Mouse (Mus musculus) erythroblast, embryonic 14.5 days (primary cell): ENCODE results near the gene Prdm11. TPM values are rescaled to one million over a fixed set of nuclear protein-coding genes. Genes with fewer than 3 reads are reported as not detected.

Experiments
- H3K27me3 ChIP-seq: 2 replicates; pipeline ENCODE4 v1.6.1; 2012; ENCODE audit warnings: inconsistent platforms; ENCODE audit not compliant: control insufficient read depth
- H3K36me3 ChIP-seq: 2 replicates; pipeline ENCODE4 v1.6.1; 2012; ENCODE audit warnings: mild to moderate bottlenecking, inconsistent platforms; ENCODE audit not compliant: control insufficient read depth
- H3K4me1 ChIP-seq: 2 replicates; pipeline ENCODE4 v1.6.1; 2012; ENCODE audit warnings: inconsistent platforms; ENCODE audit not compliant: control insufficient read depth
- H3K4me3 ChIP-seq: replicated peaks from 2 replicates; pipeline ENCODE3; 2012; ENCODE audit warnings: moderate library complexity, mild to moderate bottlenecking, inconsistent platforms
- H3K9me3 ChIP-seq: 2 replicates; pipeline ENCODE4 v1.6.1; 2012; ENCODE audit warnings: low read length, inconsistent platforms, mixed read lengths; ENCODE audit not compliant: control insufficient read depth
- GATA1 ChIP-seq: IDR thresholded peaks from 2 replicates; pipeline ENCODE4 v1.6.1; 2012; ENCODE audit warnings: low read length, inconsistent platforms, mixed read lengths
- TAL1 ChIP-seq: IDR thresholded peaks from 3 replicates; pipeline ENCODE4 v1.6.1; 2012; ENCODE audit warnings: low read length, inconsistent platforms, mixed read lengths
- polyA plus RNA-seq: library from polyadenylated mRNA; stranded (reverse); fragments of >175 nt; gene quantifications from 2 replicates; pipeline ENCODE4 v1.2.3, GENCODE M21; 2012

Prdm11 gene
- polyA plus RNA-seq, 1 experiment: 0.58 TPM

DNA sequence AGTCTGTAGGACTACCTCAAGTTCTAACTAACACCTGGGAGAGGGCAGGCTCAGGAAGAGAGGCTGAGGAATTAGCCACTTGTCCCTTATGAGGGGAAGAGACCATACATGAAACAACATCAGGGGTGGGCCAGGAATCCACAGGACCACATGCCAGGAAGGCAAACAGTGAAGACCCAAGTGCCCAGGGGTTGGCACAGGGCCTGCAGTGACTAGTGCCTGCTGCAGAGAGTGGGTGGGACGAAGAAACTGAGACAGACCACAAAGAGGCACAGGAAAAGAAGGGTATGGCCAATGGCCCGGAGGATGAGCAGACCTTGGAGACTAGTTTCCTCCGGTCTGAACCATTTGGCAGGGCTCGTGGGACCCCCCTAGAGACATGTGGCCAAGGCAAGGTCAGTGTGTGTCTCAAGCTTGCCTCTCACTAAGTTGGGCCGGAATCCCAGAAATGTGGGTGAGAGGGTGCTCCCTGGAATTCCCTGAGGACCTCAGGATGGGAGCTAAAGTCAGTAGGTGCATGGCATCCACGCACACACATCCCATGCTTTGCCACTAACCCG lies 1.6 kb upstream of the Prdm11 start:
- no peak overlapping the region for H3K4me3 ChIP-seq
- H3K4me1 ChIP-seq: peaks cover 31% of the 10 kb centered on the region
- H3K27me3 ChIP-seq: peaks cover 33% of the 10 kb centered on the region
- H3K36me3 ChIP-seq: no peaks in the 10 kb centered on the region
- TF ChIP-seq TAL1 (no peak), GATA1 (no peak)
- peaks cover 3% of the 10 kb centered on the region; the same call in 1 of the 2 replicates for H3K9me3 ChIP-seq

DNA sequence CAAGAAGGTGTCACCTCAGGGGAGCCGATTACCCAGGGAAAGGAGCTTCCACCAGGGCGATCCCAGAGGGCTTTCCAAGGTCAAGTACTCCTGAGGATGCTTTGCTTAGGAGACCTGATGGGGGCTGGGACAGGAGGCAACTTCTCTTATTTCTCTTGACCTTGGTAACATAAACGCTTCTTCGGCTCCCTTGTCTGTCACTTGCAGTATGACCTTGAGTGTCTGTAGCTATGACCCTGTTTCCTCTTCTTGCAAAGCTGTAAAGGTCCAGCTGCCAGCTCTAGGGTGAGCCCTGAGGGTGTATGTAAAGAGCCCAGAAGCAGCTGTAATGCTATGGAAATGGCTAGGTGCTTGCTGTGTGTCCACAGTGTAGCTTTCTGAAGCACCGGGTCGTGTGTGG lies 1.1 kb upstream of the Prdm11 start:
- Histone ChIP-seq H3K9me3 (peaks cover 3% of the 10 kb centered on the region; the same call in 1 of the 2 replicates), H3K4me1 (peaks cover 31% of the 10 kb centered on the region), H3K27me3 (peaks cover 33% of the 10 kb centered on the region), H3K36me3 (no peaks in the 10 kb centered on the region), H3K4me3 (no peak overlapping the region)
- no peak for TF ChIP-seq GATA1
- TF ChIP-seq TAL1: no peak

DNA sequence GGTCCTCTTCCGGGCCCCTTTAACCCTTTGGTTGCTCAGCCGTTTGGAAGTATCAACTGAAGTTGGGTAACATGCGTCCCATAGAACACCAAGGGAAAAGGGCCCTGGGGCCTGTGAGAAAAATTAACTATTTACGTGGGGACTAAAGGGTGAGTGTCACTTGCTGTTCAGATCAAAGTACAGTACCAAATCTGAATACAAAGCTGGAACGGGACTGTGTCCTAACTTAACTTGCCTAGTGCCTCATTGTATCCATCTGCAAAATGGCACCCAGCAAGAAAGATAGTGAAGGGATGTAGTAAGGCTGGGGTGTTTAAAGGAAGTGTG lies 505 bp upstream of the Prdm11 start:
- no peaks in the 10 kb centered on the region for H3K36me3 ChIP-seq
- H3K27me3 ChIP-seq: peaks cover 33% of the 10 kb centered on the region
- TF ChIP-seq TAL1 (no peak), GATA1 (no peak)
- peaks cover 31% of the 10 kb centered on the region for H3K4me1 ChIP-seq
- H3K4me3 ChIP-seq: peak overlapping the region; percentile 75
- H3K9me3 ChIP-seq: no peaks in the 10 kb centered on the region

DNA sequence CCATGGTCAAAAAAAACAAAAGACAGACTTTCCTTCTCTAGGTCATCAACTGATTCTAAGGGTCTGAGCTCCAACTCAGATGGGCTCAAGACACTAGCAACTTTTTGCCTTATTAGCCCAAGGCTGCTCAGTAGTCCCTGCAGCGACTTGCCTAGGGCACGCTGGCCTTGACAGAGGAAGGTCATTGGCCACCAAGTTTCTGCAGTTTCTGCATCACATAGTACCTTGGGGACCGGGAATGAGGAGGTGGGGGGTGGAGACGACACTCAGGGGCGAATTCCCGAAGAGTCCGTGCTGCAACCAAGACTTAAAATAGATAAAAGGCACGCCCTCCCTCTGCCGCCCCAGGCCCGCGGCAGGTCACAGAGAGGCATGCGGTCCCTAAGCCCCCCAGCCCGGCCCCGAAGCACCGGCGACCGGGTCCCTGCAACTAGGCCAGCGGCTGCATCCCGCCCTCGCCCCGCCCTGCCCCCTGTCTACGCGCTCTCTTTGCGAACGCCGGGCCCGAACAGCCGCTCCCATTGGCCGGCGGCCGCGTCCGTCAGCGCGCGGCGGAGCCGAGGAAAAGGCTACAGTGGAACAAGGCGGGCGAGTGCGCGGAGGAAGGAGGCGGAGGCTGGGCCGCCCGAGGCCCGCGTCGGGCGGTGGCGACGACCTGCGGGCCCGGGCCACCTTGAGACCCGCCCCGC lies 694 bp downstream of the Prdm11 start:
- no peaks in the 10 kb centered on the region for H3K9me3 ChIP-seq
- H3K27me3 ChIP-seq: peaks cover 33% of the 10 kb centered on the region
- TF ChIP-seq TAL1 (no peak), GATA1 (no peak)
- peak overlapping the region; percentile 75 for H3K4me3 ChIP-seq
- H3K36me3 ChIP-seq: no peaks in the 10 kb centered on the region
- H3K4me1 ChIP-seq: peaks cover 31% of the 10 kb centered on the region

DNA sequence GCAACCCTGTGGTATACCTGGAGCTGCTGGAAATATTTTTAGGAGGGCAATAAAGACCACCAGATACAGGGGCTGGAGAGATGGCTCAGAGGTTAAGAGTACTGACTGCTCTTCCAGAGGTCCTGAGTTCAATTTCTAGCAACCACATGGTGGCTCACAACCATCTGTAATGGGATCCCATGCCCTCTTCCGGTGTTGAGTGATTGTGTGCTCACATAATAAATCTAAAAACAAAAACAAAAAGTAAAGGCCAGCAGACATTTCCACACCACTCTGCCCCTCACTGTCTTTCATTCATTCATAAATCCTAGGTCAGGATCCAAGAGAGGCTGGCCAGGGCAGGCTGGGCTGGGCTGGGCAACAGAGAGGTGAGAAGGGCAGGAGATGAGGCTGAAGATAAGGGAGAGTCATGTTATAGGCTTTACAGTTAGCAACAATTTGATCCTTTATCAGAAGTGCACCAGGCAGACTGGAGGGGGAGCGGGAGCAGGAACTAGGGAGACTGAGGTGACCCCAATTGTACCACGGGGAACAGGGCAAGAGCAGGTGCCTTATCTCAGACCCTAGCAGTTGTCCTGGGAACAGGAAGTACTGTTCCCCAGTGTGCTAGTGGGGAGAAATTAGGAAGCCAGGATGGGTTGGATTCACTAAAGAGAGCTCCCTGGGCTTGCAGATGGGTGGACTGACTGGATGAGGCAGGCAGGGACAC lies 2.4 kb downstream of the Prdm11 start:
- Histone ChIP-seq H3K27me3 (peaks cover 22% of the 10 kb centered on the region), H3K9me3 (no peaks in the 10 kb centered on the region), H3K36me3 (no peaks in the 10 kb centered on the region), H3K4me3 (no peak overlapping the region), H3K4me1 (peaks cover 43% of the 10 kb centered on the region)
- peak; percentile 44; the same call in 1 of the 2 replicates for TF ChIP-seq GATA1
- TF ChIP-seq TAL1: no peak

DNA sequence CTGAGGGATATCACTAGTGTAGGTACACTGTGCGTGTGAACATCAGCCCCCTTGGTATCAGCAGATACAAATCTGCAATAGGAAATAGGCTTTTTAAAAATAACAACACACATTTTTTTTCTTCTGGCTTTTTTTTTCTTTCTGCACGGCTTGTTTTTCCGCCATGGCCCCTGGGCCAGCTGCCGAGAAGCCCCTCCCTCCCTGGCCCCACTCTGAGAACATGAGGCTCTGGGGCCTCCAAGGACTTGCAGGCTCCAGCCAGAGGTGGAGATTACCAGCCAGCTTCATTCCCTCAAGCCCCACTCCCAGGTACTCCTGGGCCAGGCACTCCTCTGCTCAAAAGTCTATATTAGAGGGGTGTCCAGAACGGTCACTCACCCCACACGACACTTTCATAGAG lies 4.5 kb downstream of the Prdm11 start:
- H3K4me1 ChIP-seq: peaks cover 43% of the 10 kb centered on the region
- no peaks in the 10 kb centered on the region for H3K36me3 ChIP-seq
- H3K9me3 ChIP-seq: no peaks in the 10 kb centered on the region
- no peak overlapping the region for H3K4me3 ChIP-seq
- TF ChIP-seq TAL1 (no peak), GATA1 (no peak)
- peaks cover 6% of the 10 kb centered on the region for H3K27me3 ChIP-seq

DNA sequence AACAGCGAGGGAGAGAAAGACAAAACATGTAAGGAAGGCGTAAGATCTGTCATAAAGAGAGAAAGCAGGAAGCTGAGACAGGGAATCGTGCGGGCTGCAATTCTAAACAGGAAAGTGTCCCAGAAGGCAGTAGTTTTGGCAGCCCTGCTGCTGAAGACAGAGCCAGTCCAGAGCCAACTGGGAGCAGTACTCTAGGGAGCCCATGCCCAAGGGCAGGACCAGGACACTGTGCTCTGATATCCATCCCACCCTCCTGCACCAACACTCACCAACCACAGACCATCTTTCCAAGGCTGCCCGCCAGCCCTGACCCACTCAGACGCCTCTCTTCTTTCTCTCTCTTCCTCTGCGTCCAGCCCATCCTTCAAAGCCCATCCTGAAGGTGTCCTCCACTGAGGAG lies 5.1 kb downstream of the Prdm11 start:
- H3K4me1 ChIP-seq: peaks cover 44% of the 10 kb centered on the region
- no peak overlapping the region for H3K4me3 ChIP-seq
- H3K9me3 ChIP-seq: no peaks in the 10 kb centered on the region
- H3K36me3 ChIP-seq: no peaks in the 10 kb centered on the region
- H3K27me3 ChIP-seq: no peaks in the 10 kb centered on the region
- TF ChIP-seq GATA1: no peak
- no peak for TF ChIP-seq TAL1

DNA sequence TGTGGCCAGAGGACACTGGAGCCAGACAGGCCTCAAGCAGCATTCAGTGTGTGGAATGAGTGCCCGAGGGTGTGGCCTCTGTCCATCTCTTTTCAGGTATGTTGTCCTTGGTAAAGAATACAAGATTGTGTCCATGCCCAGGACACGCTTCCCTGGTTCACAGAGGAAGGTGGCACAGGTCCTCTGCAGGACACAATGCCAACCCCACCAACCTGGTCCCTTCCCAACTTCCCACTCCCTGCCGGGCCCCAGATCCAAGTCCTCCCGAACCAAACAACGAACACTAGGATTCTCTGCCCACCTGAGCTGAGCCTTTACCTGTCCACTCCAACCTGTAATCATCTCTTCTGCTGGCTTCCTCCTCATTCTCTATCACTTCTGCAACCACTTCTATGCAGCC lies 6.3 kb downstream of the Prdm11 start:
- no peak overlapping the region for H3K4me3 ChIP-seq
- no peaks in the 10 kb centered on the region for H3K36me3 ChIP-seq
- H3K9me3 ChIP-seq: no peaks in the 10 kb centered on the region
- TF ChIP-seq TAL1: no peak
- no peak for TF ChIP-seq GATA1
- no peaks in the 10 kb centered on the region for H3K27me3 ChIP-seq
- H3K4me1 ChIP-seq: peaks cover 44% of the 10 kb centered on the region

DNA sequence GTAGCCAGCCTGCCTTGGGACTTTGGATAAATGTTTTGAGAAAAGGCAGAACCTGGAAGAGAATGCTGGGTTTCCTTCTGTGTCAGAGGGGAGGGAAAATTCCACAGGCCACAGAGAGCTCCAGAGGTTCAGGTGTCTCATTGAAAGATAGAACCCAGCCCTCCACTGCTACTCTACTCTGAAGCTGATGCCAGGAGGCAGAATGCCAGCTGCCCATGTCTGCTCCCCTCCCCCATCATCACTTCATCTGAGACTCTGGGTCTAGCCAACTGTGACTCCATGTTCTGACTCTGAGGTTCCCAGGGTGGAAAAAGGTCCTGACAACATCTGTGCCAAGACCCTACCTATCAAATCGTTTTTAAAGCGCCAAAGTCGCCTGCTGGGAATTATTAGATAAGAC lies 6.9 kb downstream of the Prdm11 start:
- TF ChIP-seq GATA1 (no peak), TAL1 (no peak)
- no peak overlapping the region for H3K4me3 ChIP-seq
- H3K27me3 ChIP-seq: no peaks in the 10 kb centered on the region
- no peaks in the 10 kb centered on the region for H3K36me3 ChIP-seq
- H3K9me3 ChIP-seq: no peaks in the 10 kb centered on the region
- peaks cover 37% of the 10 kb centered on the region for H3K4me1 ChIP-seq
